Mouse (Mus musculus): ENCODE data around the gene Rasal3.
A peak's percentile ranks its signal among the peaks of the same experiment; 100 is the strongest.

Rasal3 gene

GRCm38 (mm10) chr17:32354211-32354610 is 49.2 kb downstream of the Rasal3 start:
- DNase-seq (ENCODE audit: low read depth), result no peak

GRCm38 (mm10) chr17:32353696-32354095 is 49.7 kb downstream of the Rasal3 start:
- DNase-seq (ENCODE audit: low read depth), result no peak

- DNase-seq (ENCODE audit: low read depth), result no peak
These were observed 51.7 kb downstream of the Rasal3 start for GRCm38 (mm10) chr17:32351726-32352125.

- no peak for DNase-seq (ENCODE audit: low read depth)
These were observed 52.1 kb downstream of the Rasal3 start for GRCm38 (mm10) chr17:32351269-32351668.

- peak; percentile 96 for DNase-seq (ENCODE audit: low read depth)
These were observed 52.9 kb downstream of the Rasal3 start, which contains the start of gene Akap8l for GRCm38 (mm10) chr17:32350382-32350983. Gene Akap8l, minus strand, starts transcription at chr17:32350607.

GRCm38 (mm10) chr17:32349851-32350381 is 53.5 kb downstream of the Rasal3 start:
- no peak for DNase-seq (ENCODE audit: low read depth)

GRCm38 (mm10) chr17:32349037-32349732 is 54.2 kb downstream of the Rasal3 start:
- no peak for DNase-seq (ENCODE audit: low read depth)

GRCm38 (mm10) chr17:32348406-32348805 is 55.0 kb downstream of the Rasal3 start:
- DNase-seq (ENCODE audit: low read depth), result no peak

- no peak for DNase-seq (ENCODE audit: low read depth)
These were observed 62.3 kb downstream of the Rasal3 start for GRCm38 (mm10) chr17:32341102-32341501.
